Mouse (Mus musculus): ENCODE data around the gene Gm7879. TPM values are rescaled to one million over a fixed set of nuclear protein-coding genes. Genes with fewer than 3 reads are reported as not detected.

Gm7879 gene
- polyA plus RNA-seq, 1 experiment from 2014 or later, result 0.62 TPM

DNA sequence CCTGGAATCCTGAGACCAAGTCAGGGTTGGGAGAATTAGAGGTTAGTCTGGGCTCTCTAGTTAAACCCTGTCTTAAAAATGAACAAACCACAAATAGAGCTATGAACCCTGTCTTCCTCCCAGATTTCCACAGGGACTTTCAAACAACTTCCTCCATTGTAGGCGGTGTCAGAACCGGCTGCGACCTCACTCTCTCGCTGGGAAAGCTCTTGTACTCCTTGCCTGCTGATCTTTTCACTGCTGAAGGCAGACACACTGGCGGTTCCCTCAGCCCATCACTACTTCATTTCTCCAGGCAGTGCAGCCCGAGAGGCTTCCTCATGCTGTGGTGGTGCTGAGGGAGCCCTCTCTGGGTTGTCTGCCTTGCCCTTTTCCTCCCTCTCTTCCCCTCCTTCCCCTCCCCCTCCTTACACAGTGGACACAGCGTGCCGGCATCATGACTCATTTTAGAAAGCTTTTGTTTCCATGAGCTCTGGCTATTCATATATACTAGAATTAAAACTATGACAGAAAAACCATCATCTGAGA is 35.9 kb downstream of the Gm7879 start:
- peak overlapping the region; percentile 64 for H3K4me2 ChIP-seq
- peaks cover 11% of the 10 kb centered on the region for H3K4me1 ChIP-seq (replicated peaks)
- ATAC-seq (ENCODE audit: insufficient read depth), result no peak
- no peak overlapping the region for H3K9ac ChIP-seq
- no peaks in the 10 kb centered on the region for H3K9me3 ChIP-seq (replicated peaks)
- 0 out of 2 replicates have a peak overlapping the region, but pooled peaks have one; percentile 37 for H3K4me3 ChIP-seq (replicated peaks)
- 6% methylated on average over 8 of the region's 8 CpGs for WGBS (ENCODE audit: insufficient replicate concordance)
- H3K36me3 ChIP-seq (replicated peaks), result no peaks in the 10 kb centered on the region
- H3K27me3 ChIP-seq, result peaks cover 4% of the 10 kb centered on the region
- H3K27ac ChIP-seq (replicated peaks), result 0 out of 2 replicates have a peak overlapping the region, but pooled peaks have one; percentile 61

DNA sequence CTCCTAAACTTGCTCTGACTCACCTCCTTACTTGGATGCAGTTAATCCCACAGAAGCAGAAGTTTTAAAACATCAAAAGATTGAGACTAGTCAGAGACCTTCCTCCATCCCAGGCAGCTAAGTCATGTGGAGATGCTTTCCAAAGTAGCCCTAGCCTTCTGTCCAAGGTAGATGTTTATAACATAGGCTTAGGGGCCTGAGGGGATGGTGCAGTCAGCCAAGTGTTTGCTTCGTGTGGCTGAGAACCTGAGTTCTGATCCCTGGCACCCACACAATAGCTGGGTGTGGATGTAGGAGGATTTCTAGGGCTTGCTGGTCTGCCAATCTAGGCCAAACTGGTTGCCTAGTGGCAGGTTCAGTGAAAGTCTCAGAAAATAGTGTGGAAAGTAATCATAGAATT is 40.3 kb downstream of the Gm7879 start:
- no peak overlapping the region for H3K9ac ChIP-seq
- no peaks in the 10 kb centered on the region for H3K9me3 ChIP-seq (replicated peaks)
- H3K4me1 ChIP-seq (replicated peaks), result peaks cover 4% of the 10 kb centered on the region
- WGBS (ENCODE audit: insufficient replicate concordance), result 38% methylated on average over 1 of the region's 1 CpGs
- H3K4me2 ChIP-seq, result no peak overlapping the region
- H3K27me3 ChIP-seq, result no peaks in the 10 kb centered on the region
- no peak overlapping the region for H3K4me3 ChIP-seq (replicated peaks)
- ATAC-seq (ENCODE audit: insufficient read depth), result no peak
- no peak overlapping the region for H3K27ac ChIP-seq (replicated peaks)
- H3K36me3 ChIP-seq (replicated peaks), result no peaks in the 10 kb centered on the region

DNA sequence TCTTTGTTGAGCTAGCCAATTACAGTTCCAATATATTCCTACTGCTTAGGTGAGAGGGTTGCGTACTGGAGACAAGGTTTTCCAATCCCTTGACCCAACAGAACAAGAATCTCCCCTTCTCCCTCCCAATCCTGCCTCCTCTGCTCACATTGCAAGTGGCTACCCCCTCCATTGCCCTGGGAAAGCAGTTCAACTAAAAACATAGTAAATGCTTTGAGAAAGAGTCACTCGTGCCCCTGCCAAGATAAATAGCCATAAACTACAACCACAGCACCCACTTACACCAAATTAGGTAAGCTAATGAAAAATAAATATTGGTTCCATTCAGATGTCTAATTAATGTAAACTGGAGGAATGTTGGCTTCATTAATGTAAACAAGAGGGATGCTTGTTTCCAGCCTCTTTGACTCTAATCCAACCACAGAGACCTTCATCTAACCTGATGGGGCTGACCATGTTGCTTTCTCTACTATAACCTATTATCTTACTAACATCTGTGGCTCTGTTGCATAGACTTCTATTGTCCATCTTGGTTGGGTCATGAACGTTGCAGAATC is 47.0 kb downstream of the Gm7879 start:
- no peaks in the 10 kb centered on the region for H3K9me3 ChIP-seq (replicated peaks)
- no peak overlapping the region for H3K4me3 ChIP-seq (replicated peaks)
- no peaks in the 10 kb centered on the region for H3K27me3 ChIP-seq
- 58% methylated on average over 3 of the region's 3 CpGs for WGBS (ENCODE audit: insufficient replicate concordance)
- no peak overlapping the region for H3K4me2 ChIP-seq
- no peaks in the 10 kb centered on the region for H3K36me3 ChIP-seq (replicated peaks)
- no peak overlapping the region for H3K27ac ChIP-seq (replicated peaks)
- no peak for ATAC-seq (ENCODE audit: insufficient read depth)
- no peaks in the 10 kb centered on the region for H3K4me1 ChIP-seq (replicated peaks)
- H3K9ac ChIP-seq, result no peak overlapping the region

DNA sequence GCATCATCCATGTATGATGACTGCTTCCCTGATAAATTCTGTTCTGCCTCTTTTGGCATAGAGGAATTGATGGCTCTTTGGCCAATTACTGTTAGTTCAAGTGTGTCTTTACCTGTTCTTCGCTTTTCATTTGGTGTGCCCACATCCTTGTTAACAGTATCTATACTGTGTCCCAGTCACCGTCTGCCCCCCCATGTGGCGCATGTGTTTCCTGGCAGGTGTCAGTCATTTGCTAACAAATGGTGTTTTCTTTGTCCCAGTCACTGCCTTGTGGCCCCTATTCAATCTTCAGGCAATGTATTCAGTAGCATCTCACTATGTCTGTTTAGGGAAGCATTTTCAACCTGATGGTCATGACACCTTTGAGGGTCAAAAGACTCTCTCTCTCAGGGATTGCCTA is 48.1 kb downstream of the Gm7879 start:
- H3K9me3 ChIP-seq (replicated peaks), result no peaks in the 10 kb centered on the region
- H3K27me3 ChIP-seq, result no peaks in the 10 kb centered on the region
- H3K4me1 ChIP-seq (replicated peaks), result no peaks in the 10 kb centered on the region
- 75% methylated on average over 3 of the region's 3 CpGs for WGBS (ENCODE audit: insufficient replicate concordance)
- ATAC-seq (ENCODE audit: insufficient read depth), result no peak
- H3K27ac ChIP-seq (replicated peaks), result no peak overlapping the region
- H3K4me2 ChIP-seq, result no peak overlapping the region
- H3K9ac ChIP-seq, result no peak overlapping the region
- no peaks in the 10 kb centered on the region for H3K36me3 ChIP-seq (replicated peaks)
- no peak overlapping the region for H3K4me3 ChIP-seq (replicated peaks)

Other genes starting within 250 kb of the Gm7879 start
- 1.5 and 1.8 TPM in 2 replicates for gene Bst1, start 94.3 kb upstream of the Gm7879 start, polyA plus RNA-seq (2015; fragmentation: Nextera tagmentation; extraction: Ambion mirVana)
- gene Fbxl5, start 91.5 kb upstream of the Gm7879 start, polyA plus RNA-seq (2015; fragmentation: Nextera tagmentation; extraction: Ambion mirVana), result 18.7 and 20.0 TPM in 2 replicates
- 13.2 and 14.7 TPM in 2 replicates for gene Cd38, start 44.6 kb upstream of the Gm7879 start, polyA plus RNA-seq (2015; fragmentation: Nextera tagmentation; extraction: Ambion mirVana)
- gene Fgfbp1, start 68.6 kb downstream of the Gm7879 start, polyA plus RNA-seq (2015; fragmentation: Nextera tagmentation; extraction: Ambion mirVana), result 0.44 and 0.91 TPM in 2 replicates
- 15.7 and 17.6 TPM in 2 replicates for gene Prom1, start 188.9 kb downstream of the Gm7879 start, polyA plus RNA-seq (2015; fragmentation: Nextera tagmentation; extraction: Ambion mirVana)

Data from liver, embryonic 15.5 days (tissue).